Mouse (Mus musculus) testis, adult 2 months (tissue): ENCODE measurements at regions not wholly inside any gene's neighbourhood (a gene's known extent, or its start where the extent isn't known, plus 50 kb on each side); places are given as distances from the start of the nearest gene placed in this dataset.

Source experiments
- H3K27ac ChIP-seq: fragments of 200-500 bp; 2 replicates; pipeline ENCODE4 v1.5.1; 2012; ENCODE audit warnings: low read depth, low read length; ENCODE audit not compliant: control insufficient read depth, insufficient read depth
- H3K27me3 ChIP-seq: fragments of 200-500 bp; 2 replicates; pipeline ENCODE4 v1.6.1; 2012; ENCODE audit warnings: mild to moderate bottlenecking, low read length, moderate library complexity; ENCODE audit not compliant: control insufficient read depth, insufficient read depth
- H3K36me3 ChIP-seq: fragments of 200-500 bp; 2 replicates; pipeline ENCODE4 v1.6.1; 2012; ENCODE audit warnings: mild to moderate bottlenecking, low read length; ENCODE audit not compliant: control insufficient read depth, insufficient read depth
- H3K4me1 ChIP-seq: fragments of 200-500 bp; 2 replicates; pipeline ENCODE4 v1.6.1; 2012; ENCODE audit warnings: low read length; ENCODE audit not compliant: control insufficient read depth, insufficient read depth
- H3K4me3 ChIP-seq: fragments of 200-500 bp; 2 replicates; pipeline ENCODE4 v1.5.1; 2012; ENCODE audit warnings: low read depth, mild to moderate bottlenecking, low read length, moderate library complexity, mixed read lengths; ENCODE audit not compliant: control insufficient read depth
- CTCF ChIP-seq: fragments of 200-500 bp; IDR thresholded peaks from 2 replicates; pipeline ENCODE4 v1.5.1; 2012; ENCODE audit warnings: low read depth, mild to moderate bottlenecking, inconsistent platforms, low read length, moderate library complexity; ENCODE audit not compliant: control insufficient read depth, insufficient read depth, insufficient replicate concordance
- POLR2A ChIP-seq: fragments of 200-500 bp; IDR thresholded peaks from 2 replicates; pipeline ENCODE4 v1.6.1; 2012; ENCODE audit warnings: low read depth, mild to moderate bottlenecking, inconsistent platforms, low read length, moderate library complexity; ENCODE audit not compliant: control insufficient read depth

DNA sequence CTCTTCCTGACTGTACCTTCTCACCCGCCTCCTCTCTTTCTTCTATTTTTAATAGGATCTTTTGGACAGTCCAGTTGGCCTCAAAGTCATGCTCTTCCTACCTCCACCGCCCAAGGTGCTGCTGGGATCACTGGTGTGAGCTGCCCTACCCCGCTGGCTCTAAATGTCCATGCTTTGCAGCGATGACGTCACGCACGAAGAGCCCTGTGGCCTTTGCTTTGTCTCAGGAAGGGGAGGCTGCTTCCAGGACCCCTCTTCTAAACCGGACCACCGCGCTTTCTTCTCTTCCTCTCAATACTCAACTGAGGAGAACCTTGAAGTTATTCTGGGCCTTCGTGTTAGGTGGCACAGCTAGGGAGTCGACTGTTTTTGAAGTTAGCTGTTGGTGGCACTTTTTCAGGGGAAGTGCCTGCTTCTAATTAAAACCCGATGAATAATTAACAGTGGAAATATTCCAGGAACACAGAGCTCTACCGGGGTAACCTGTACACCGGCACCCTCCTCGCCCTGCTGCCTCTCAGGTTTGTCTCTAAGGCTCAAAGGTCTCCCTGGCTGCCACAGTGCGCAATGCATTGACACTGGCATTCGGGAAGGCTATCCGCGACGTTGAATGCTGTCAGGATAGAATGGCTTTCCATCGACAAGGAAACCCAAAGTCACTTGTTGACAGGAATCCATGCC lies 188.7 kb downstream of the Ifng start:
- peaks cover 9% of the 10 kb centered on the region for H3K4me1 ChIP-seq
- no peaks in the 10 kb centered on the region for H3K36me3 ChIP-seq
- no peak overlapping the region for H3K4me3 ChIP-seq
- no peak overlapping the region for H3K27ac ChIP-seq
- H3K27me3 ChIP-seq, result no peaks in the 10 kb centered on the region
- no peak for TF ChIP-seq POLR2A
- TF ChIP-seq CTCF, result no peak

DNA sequence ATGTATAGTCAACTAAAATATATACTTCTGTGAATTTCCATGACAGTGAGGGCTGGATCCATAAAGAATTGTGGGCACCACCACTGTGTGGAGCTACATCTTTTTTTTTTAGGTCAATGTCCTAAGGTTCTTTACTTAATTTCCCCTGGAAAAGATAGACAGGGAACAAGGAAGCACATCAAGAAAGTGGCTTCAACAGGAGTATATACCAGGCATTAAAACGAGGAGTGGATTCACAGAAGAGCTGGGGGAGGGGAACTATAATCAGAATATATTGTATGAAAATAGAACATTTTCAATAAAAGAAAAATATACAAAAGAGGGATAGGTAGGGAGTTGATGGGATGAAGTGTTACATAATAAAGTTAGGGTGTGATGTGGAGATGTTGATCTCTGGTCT lies 190.9 kb downstream of the Ifng start:
- Histone ChIP-seq H3K36me3 (no peaks in the 10 kb centered on the region), H3K27me3 (no peaks in the 10 kb centered on the region), H3K4me1 (peaks cover 9% of the 10 kb centered on the region), H3K27ac (no peak overlapping the region), H3K4me3 (no peak overlapping the region)
- TF ChIP-seq CTCF (no peak), POLR2A (no peak)

GRCm38 (mm10) chr10:118632187-118632586 lies 191.3 kb downstream of the Ifng start:
- H3K27ac ChIP-seq, result no peak overlapping the region
- no peak for TF ChIP-seq CTCF
- TF ChIP-seq POLR2A, result no peak

GRCm38 (mm10) chr10:118633429-118633828 lies 192.6 kb downstream of the Ifng start:
- H3K4me3 ChIP-seq, result no peak overlapping the region
- TF ChIP-seq POLR2A (no peak), CTCF (no peak)
- H3K36me3 ChIP-seq, result no peaks in the 10 kb centered on the region
- H3K4me1 ChIP-seq, result peaks cover 8% of the 10 kb centered on the region
- no peaks in the 10 kb centered on the region for H3K27me3 ChIP-seq
- H3K27ac ChIP-seq, result no peak overlapping the region

More at GRCm38 (mm10) chr10:118632187-118632586, 191.3 kb downstream of the Ifng start:
- no peak overlapping the region for H3K4me3 ChIP-seq
- H3K36me3 ChIP-seq, result no peaks in the 10 kb centered on the region
- H3K4me1 ChIP-seq, result peaks cover 9% of the 10 kb centered on the region
- H3K27me3 ChIP-seq, result no peaks in the 10 kb centered on the region

GRCm38 (mm10) chr10:118639097-118639496 lies 198.3 kb downstream of the Ifng start:
- no peaks in the 10 kb centered on the region for H3K36me3 ChIP-seq
- H3K4me3 ChIP-seq, result no peak overlapping the region
- no peak overlapping the region for H3K27ac ChIP-seq
- no peaks in the 10 kb centered on the region for H3K27me3 ChIP-seq
- TF ChIP-seq POLR2A (no peak), CTCF (no peak)
- H3K4me1 ChIP-seq, result no peaks in the 10 kb centered on the region

- H3K4me1 ChIP-seq, result no peaks in the 10 kb centered on the region
- no peak overlapping the region for H3K27ac ChIP-seq
- H3K4me3 ChIP-seq, result no peak overlapping the region
- no peaks in the 10 kb centered on the region for H3K27me3 ChIP-seq
- no peaks in the 10 kb centered on the region for H3K36me3 ChIP-seq
- TF ChIP-seq POLR2A (no peak), CTCF (no peak)
Observed at GRCm38 (mm10) chr10:118640121-118640809, 199.4 kb downstream of the Ifng start.

DNA sequence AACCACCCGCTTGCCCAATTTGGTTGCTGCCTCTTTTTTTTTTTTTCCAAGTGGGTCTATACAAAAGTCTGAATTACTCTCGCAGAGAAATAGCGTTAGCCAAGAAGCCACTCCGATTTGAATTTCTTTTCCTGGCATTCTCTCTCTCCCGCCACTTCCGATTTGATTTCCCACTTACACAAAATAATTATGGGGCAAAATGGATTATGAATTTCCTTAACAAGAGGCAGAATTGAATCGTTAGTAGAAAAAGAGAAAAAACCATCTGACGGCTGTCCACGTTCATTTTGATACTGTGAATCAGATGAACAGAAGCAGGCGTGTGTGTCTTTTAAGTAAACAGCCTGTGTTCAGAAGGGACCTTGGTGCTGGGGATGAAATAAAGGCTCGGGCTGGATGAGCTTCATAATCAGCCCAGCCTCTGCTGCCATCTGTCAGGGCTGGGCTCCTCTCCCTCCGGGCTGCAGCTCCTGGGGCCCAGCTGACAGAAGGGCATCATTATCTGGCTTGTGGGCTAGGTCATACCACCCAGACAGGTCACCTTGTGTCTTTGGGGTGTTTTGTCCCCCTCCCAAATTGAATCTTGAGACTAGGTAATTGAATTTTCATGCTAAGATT lies 200.1 kb downstream of the Ifng start:
- no peak overlapping the region for H3K4me3 ChIP-seq
- H3K36me3 ChIP-seq, result no peaks in the 10 kb centered on the region
- H3K27me3 ChIP-seq, result no peaks in the 10 kb centered on the region
- H3K27ac ChIP-seq, result no peak overlapping the region
- TF ChIP-seq CTCF (no peak), POLR2A (no peak)
- no peaks in the 10 kb centered on the region for H3K4me1 ChIP-seq
